Mouse (Mus musculus) heart, postnatal 10 days (tissue): Measurements from ENCODE around the gene Msrb3. TPM values are rescaled to one million over a fixed set of nuclear protein-coding genes. Genes with fewer than 3 reads are reported as not detected.

Experiments used
- DNase-seq, 2 experiments: peaks; one replicate each; pipeline ENCODE4 v3.0.0; 2021
- intact Hi-C: fragments of 180-260 bp; cut with DNase I; formaldehyde crosslinking; loops from one replicate; pipeline ENCODE4 v1.15.1; 2025
- total RNA-seq, 2 experiments: library from RNA; stranded (reverse); gene quantifications; 2 replicates each; pipeline ENCODE4 v1.2.3; 2021

The Msrb3 gene
- total RNA-seq, 2 experiments from 2014 or later, result 131 to 148 TPM

DNA sequence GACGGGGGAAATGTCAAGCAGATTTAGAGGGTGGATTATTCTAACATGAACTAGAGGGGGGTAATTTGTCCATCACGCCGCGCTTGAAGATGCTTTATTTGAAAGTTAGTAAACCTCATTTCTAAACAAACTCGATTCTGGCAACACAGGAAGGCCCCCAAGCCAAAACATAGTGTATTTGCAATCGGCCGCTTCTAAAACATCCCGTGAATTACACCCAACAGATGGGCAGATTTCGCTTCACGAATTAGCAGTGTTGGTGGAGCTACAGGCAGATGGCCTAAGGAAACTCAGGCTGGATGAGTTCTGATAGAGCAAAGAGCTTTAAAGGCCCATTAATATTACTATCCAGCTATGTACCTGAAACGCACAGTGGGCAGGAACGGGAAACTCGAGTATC lies 1.2 kb upstream of the Msrb3 start:
- intact Hi-C loops, result no loop called here
- DNase-seq, result no peak

GRCm38 (mm10) chr10:120898357-120898756 lies 544 bp downstream of the Msrb3 start:
- intact Hi-C loops, result no loop called here
- DNase-seq, result peak; percentile 51 to 54

GRCm38 (mm10) chr10:120895899-120896289 lies 3.0 kb downstream of the Msrb3 start:
- peak; percentile 22 to 29 for DNase-seq
- intact Hi-C loops, result loop anchor here (2.0 kb wide), 1 partner anchor 13 kb away; no protein-coding TSS in a partner anchor

- intact Hi-C loops, result no loop called here
Measured at GRCm38 (mm10) chr10:120894978-120895898, 3.7 kb downstream of the Msrb3 start.

GRCm38 (mm10) chr10:120893938-120894337 lies 5.0 kb downstream of the Msrb3 start:
- DNase-seq, result no peak
- intact Hi-C loops, result no loop called here

More at GRCm38 (mm10) chr10:120894978-120895898, 3.7 kb downstream of the Msrb3 start:
- DNase-seq, result no peak

- intact Hi-C loops, result no loop called here
- no peak for DNase-seq
Measured at GRCm38 (mm10) chr10:120891131-120891530, 7.8 kb downstream of the Msrb3 start.

DNA sequence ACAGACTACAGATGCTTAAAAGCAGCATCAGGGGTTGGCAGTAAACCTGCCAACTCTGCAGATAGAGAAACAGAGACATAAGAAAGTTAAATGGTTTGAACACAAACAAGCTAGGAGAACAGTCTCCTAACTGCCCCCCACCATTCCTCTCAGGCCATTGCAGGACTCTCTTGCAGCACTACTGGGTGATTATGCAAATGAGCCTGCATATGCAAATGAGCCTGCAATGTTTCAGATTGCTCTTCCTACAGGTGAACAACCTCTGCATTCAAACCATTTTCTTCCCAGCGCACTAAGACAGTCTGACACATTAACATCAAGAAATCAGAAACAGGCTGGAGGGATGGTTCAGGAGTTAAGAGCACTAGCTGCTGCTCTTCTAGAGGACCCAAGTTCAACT lies 8.3 kb downstream of the Msrb3 start:
- intact Hi-C loops, result no loop called here
- DNase-seq, result no peak

- intact Hi-C loops, result no loop called here
- no peak for DNase-seq
Measured at GRCm38 (mm10) chr10:120888531-120888930, 10.4 kb downstream of the Msrb3 start.

DNA sequence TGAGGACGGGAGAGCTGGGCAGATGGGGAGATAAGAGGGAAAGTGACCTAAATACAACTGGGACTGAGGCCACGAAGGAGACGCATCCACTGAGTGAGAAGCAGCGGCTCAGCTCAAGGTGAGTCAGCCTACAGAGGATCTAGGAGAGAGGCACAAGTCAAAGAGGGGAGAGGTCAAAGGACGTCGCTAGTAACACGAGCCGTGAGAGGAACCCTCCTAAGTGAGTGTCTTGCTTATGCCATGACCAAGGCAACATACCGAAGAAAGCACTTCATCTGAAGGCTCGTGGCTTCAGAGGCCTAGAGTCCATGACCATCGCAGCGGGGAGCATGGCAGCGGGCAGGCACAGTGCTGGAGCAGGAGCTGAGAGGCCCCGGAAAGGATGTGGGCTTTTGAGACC lies 14.7 kb downstream of the Msrb3 start:
- DNase-seq, result no peak
- intact Hi-C loops, result no loop called here

GRCm38 (mm10) chr10:120883732-120884131 lies 15.2 kb downstream of the Msrb3 start:
- intact Hi-C loops, result loop anchor here (2.0 kb wide), 1 partner anchor 13 kb away; no protein-coding TSS in a partner anchor
- no peak for DNase-seq

- no peak for DNase-seq
- intact Hi-C loops, result loop anchor here (2.0 kb wide), 1 partner anchor 14 kb away; no protein-coding TSS in a partner anchor
Measured at GRCm38 (mm10) chr10:120883069-120883415, 15.9 kb downstream of the Msrb3 start.

DNA sequence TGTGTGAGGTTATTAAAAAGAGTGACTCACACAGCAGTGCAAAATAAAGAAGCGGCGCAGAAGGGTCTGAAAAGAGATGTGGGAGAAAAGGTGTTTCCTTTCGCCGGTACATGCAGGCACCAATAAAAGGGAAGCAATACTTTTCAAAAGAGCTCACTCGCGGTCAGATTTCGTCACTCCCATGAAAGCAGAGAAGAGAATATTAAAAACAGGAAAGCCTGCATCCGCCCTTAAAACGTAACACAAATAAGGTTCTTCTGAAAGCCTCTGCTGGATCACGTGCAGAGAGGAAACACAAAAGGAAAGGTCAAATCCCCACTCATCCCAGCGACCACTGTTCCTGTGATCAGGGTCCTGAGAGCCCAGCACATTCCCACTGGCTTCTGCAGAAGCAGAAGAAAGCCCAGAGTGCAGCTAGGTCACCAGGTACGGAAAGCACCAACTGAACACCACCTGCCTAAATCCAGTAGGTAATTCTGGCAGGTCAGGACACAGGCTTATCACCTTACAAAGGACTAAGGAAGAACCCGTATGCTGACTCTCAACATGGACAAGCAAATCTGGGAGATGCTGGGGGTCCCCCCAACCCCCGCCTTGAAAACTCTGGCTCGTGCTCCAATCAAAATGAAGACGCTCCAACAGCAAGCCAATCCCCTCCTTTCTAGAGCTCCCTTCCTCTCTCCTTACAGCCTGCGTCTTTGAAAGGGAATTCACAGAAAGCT lies 16.4 kb downstream of the Msrb3 start:
- DNase-seq, result peak in 1 of 2 experiments; percentile 48
- intact Hi-C loops, result loop anchor here (2.0 kb wide), 1 partner anchor 14 kb away; no protein-coding TSS in a partner anchor

DNA sequence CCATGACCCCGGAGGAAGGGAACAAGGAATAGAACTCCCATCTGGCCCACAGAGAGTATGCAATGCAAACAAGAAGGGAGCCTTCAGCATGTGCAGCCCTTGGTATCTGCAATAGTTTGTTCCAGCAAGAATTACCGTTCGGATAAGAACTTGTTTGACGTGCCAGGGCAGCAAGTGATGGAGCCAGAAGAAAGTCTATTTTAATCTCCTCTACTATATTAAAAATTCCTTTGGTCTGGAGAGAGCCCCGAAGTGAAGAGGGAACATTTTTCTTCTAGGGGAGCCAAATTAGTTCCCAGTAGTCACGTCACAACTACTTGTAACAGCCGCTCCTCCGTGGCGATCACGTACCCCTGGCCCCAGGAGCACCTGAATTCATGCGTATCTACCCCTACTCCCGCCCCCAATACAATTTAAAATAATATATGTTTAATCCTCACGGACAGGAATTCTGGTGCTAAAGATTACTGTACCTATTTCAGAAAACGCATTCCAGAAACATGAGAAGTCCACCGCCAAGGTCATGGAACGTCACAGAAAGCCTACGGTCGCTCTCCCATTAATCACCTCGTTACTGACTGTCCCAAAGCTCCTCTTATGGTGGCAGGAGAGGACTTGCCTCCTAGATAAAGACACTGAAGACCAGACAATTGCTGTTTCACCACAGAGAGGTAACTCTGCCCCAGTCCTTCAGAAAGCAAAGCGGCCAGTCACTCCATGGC lies 22.2 kb downstream of the Msrb3 start:
- intact Hi-C loops, result loop anchor here (10.0 kb wide), 1 partner anchor 572 kb away; no protein-coding TSS in a partner anchor
- DNase-seq, result no peak

DNA sequence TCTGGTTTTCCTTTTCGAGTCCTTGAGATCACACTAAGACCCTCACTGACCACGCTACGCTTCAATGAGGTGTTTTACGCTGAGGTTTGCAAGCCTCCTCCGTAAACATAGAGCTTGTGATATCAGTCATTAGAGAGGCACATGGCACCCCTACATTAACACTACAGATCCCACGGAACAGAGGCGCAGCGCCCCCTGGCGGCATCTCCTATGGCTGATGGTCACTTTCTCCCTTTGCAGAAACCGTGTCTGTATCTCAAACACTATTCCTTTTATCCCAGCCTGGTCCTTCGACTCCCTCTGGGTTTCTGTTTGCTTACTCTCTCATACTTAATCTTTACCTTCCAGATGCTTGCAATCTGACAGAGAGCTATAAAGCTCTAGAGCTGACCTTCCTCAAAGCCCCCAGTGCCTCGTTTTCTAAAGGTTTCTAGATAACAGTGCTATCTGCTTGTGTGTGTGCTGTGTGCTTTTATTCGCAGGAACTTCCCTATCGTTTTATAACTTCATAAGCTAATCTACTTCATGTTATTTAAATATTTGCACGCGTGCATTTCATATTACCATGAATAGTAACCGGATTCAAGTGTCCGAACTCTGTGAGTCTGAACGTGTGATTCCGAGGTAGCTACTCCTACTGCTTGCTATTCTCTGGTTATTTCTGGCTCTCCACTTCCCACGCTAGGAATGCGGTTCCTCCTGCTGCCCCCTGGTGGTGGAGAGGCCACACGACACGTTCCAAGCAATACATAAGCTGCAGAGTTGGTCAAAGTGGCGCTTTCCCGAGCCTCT lies 23.0 kb downstream of the Msrb3 start:
- intact Hi-C loops, result loop anchor here (10.0 kb wide), 1 partner anchor 571 kb away; no protein-coding TSS in a partner anchor

DNA sequence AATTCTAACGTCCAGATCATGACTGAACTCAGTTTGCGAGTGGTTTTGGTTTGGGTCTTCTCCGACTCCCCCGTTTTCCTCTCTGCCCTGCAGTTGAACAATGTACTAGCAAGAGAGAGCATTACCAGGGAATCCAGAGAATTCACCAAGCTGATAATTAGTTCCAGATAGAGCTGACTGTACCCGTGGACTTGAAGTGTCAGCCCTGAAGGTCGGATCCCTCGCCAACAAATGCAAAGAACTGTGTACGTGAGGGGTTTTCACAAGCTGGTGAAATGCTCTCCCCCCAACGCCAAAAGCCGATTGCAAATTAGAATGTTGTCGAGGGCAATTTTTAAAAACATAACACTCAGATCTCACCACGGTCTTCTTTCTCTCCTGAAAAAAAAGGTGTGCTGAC lies 24.6 kb downstream of the Msrb3 start:
- DNase-seq, result peak in 1 of 2 experiments; percentile 23
- intact Hi-C loops, result loop anchor here (5.0 to 10.0 kb wide), 2 partner anchors 287 to 569 kb away; no protein-coding TSS in a partner anchor

More for the DNA sequence above, 23.0 kb downstream of the Msrb3 start:
- peak; percentile 95 to 96 for DNase-seq

GRCm38 (mm10) chr10:120873646-120874201 lies 25.2 kb downstream of the Msrb3 start:
- DNase-seq, result no peak
- intact Hi-C loops, result loop anchor here (5.0 to 10.0 kb wide), 2 partner anchors 286 to 569 kb away; no protein-coding TSS in a partner anchor

- peak; percentile 75 for DNase-seq
- intact Hi-C loops, result loop anchor here (5.0 to 10.0 kb wide), 2 partner anchors 285 to 568 kb away; no protein-coding TSS in a partner anchor
Measured at GRCm38 (mm10) chr10:120872483-120872862, 26.4 kb downstream of the Msrb3 start.

DNA sequence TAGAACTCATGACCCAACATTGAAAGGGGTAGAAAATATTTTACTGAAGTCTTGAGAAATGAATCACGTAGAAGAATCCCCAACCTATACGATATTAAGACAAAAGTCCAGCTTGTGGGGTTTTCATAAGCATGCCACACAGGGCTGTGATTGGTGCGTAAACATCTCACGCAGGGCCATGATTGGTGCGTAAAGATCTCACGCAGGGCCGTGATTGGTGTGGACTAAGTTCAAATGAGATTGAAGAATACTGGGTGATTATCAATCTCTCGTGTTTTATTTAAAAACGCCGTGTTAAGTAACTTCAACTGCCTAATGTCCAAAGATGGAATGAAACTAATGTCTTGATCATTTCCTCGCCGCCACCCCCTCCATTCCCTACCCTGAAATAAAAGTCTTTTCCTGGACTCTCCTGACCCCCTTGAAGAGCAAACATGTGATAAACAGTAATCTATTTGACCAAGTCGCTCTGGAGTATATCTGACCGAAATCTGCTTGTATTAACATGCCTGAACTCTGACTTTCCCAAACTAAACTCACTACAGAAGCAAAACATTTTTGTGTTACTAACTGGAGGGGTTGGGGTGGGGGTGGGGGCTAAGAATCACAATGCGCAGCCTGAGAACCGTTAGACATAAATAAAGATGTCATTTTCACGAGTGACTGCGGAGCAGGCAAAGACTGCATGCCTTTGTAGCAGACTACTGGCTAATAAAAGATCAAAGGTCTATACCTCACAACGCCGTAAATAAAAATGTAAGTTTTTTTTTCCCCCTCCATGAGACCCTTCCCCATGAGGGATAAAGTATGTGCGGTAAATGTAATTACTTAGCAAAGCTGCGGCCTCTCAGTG lies 27.0 kb downstream of the Msrb3 start:
- intact Hi-C loops, result loop anchor here (5.0 to 10.0 kb wide), 2 partner anchors 285 to 567 kb away; no protein-coding TSS in a partner anchor
- DNase-seq, result no peak
